Mouse (Mus musculus): ENCODE data around the gene Herc1. TPM values are rescaled to one million over a fixed set of nuclear protein-coding genes. Genes with fewer than 3 reads are reported as not detected.

Herc1 gene
- polyA plus RNA-seq, 1 experiment from 2014 or later, result 38.2 TPM

DNA sequence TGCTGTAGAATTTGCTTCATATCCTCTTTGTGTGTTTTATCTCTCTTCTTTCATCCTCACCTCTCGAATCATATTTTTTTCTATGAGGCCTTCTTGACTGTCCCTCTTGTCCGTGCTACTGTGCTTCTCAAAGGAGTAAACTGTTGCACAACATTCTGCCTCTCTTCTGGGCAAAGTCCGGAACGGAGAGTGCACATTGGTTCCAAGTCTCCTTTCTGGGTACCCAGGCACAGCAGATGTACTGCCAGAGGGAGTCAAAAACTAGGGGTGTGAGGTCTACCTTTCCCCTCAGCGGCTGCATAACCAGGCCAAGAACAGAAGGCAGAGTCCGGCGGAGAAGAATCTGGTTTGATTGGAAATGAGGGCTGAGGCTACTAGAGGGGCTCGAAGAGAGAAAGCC lies 89.8 kb downstream of the Herc1 start:
- H3K9ac ChIP-seq (ENCODE audit: low read length), result no peak overlapping the region
- 93% methylated on average over 8 of the region's 8 CpGs for WGBS
- H3K27ac ChIP-seq (ENCODE audit: low read depth, low read length), result no peak overlapping the region
- peaks cover 7% of the 10 kb centered on the region for H3K36me3 ChIP-seq (ENCODE audit: control insufficient read depth, insufficient read depth, low read length)
- no peaks in the 10 kb centered on the region for H3K9me3 ChIP-seq (ENCODE audit: control insufficient read depth, low read length)
- H3K4me2 ChIP-seq (ENCODE audit: low read depth), result no peak overlapping the region
- H3K4me3 ChIP-seq (ENCODE audit: low read depth, low read length), result no peak overlapping the region
- no peaks in the 10 kb centered on the region for H3K27me3 ChIP-seq (ENCODE audit: control insufficient read depth, insufficient read depth, low read length)
- ATAC-seq (ENCODE audit: insufficient read depth, low FRiP score, low TSS enrichment), result no peak
- DNase-seq (ENCODE audit: low spot score), result no peak
- no peaks in the 10 kb centered on the region for H3K4me1 ChIP-seq (ENCODE audit: control insufficient read depth, insufficient read depth, low read length)

DNA sequence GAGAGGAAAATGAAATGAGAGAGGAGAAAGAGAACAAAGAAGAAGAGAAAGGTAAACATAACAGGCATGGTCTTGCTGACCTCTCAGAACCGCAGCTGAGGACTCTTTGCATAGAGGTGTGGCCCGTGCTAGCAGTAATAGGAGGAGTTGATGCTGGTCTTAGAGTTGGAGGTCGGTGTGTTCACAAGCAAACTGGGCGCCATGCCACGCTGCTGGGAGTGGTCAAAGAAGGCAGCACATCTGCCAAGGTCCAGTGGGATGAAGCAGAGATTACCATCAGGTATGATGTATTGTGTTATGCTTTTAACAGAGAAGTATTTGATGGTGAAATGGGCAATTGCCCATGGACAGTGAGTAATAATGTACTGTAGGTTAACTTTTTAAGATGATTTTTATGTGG lies 98.0 kb downstream of the Herc1 start:
- Histone ChIP-seq H3K4me3 (ENCODE audit: low read depth, low read length) (no peak overlapping the region), H3K4me2 (ENCODE audit: low read depth) (no peak overlapping the region), H3K4me1 (ENCODE audit: control insufficient read depth, insufficient read depth, low read length) (no peaks in the 10 kb centered on the region), H3K27me3 (ENCODE audit: control insufficient read depth, insufficient read depth, low read length) (no peaks in the 10 kb centered on the region), H3K36me3 (ENCODE audit: control insufficient read depth, insufficient read depth, low read length) (peaks cover 8% of the 10 kb centered on the region), H3K9me3 (ENCODE audit: control insufficient read depth, low read length) (no peaks in the 10 kb centered on the region), H3K9ac (ENCODE audit: low read length) (no peak overlapping the region), H3K27ac (ENCODE audit: low read depth, low read length) (no peak overlapping the region)
- WGBS, result 90% methylated on average over 5 of the region's 5 CpGs
- DNase-seq (ENCODE audit: low spot score) (no peak), ATAC-seq (ENCODE audit: insufficient read depth, low FRiP score, low TSS enrichment) (no peak)

DNA sequence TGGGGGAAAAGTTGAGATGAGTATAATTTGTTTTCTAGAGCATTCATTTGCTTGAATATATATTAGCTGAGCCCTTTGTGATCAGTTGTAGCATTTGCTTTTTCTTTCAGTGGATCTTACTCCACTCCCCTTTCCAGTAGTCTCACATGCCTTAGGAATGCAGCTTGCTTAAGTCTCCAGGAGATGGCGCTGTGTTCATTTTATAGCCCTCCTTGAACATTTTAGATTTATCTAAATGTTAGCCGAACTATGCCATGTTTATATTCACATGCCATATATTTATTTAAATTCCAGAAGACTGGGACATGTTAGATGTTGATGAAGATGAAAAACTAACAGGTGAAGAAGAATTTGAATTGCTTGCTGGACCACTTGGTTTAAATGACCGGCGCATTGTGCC lies 114.8 kb downstream of the Herc1 start:
- Histone ChIP-seq H3K4me2 (ENCODE audit: low read depth) (no peak overlapping the region), H3K27ac (ENCODE audit: low read depth, low read length) (no peak overlapping the region), H3K9me3 (ENCODE audit: control insufficient read depth, low read length) (no peaks in the 10 kb centered on the region), H3K4me1 (ENCODE audit: control insufficient read depth, insufficient read depth, low read length) (no peaks in the 10 kb centered on the region), H3K36me3 (ENCODE audit: control insufficient read depth, insufficient read depth, low read length) (peaks cover 7% of the 10 kb centered on the region; the same call in 1 of the 2 replicates), H3K4me3 (ENCODE audit: low read depth, low read length) (no peak overlapping the region), H3K27me3 (ENCODE audit: control insufficient read depth, insufficient read depth, low read length) (no peaks in the 10 kb centered on the region), H3K9ac (ENCODE audit: low read length) (no peak overlapping the region)
- ATAC-seq (ENCODE audit: insufficient read depth, low FRiP score, low TSS enrichment), result no peak
- 62% methylated on average over 4 of the region's 4 CpGs for WGBS
- DNase-seq (ENCODE audit: low spot score), result no peak

DNA sequence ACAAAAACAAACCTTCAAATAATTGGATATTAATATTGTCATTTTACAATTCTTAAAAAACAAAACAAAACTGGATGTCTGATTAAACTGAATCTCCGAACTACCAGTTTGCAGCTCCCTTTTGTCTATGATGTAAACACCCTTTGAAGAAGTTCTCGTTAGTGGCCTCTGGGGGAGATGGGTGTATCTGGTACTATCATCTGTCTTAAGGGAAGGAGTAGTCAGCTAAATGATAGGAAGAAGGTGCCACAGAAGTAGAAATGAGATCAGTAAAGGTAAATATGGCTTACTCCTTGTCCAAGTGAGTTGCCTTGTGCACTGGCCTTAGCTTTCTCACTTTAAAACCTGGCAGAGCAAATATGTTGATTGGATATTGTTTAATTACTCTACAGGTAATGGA lies 127.5 kb downstream of the Herc1 start:
- peaks cover 7% of the 10 kb centered on the region for H3K36me3 ChIP-seq (ENCODE audit: control insufficient read depth, insufficient read depth, low read length)
- WGBS, result 88% methylated on average over 2 of the region's 2 CpGs

DNA sequence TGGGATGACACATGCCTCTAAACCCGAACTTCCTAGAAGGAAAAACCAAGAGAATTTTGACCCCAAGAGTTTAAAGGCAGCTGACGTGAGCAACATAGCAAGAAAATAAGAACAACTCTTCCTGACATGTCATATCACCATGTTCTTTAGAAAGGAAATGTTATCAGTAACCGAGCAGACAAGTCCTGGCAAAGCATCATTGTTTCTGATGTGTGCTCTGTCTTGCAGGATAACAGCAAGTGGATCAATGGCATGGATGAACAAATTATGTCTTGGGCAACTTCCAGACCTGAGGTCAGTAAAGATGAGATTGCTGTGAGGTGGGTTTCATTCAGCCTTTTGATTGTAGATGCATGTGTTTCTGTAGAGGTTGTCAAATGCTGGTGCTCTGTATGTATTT lies 133.2 kb downstream of the Herc1 start:
- Histone ChIP-seq H3K4me1 (ENCODE audit: control insufficient read depth, insufficient read depth, low read length) (no peaks in the 10 kb centered on the region), H3K36me3 (ENCODE audit: control insufficient read depth, insufficient read depth, low read length) (peaks cover 17% of the 10 kb centered on the region), H3K27ac (ENCODE audit: low read depth, low read length) (no peak overlapping the region), H3K4me3 (ENCODE audit: low read depth, low read length) (no peak overlapping the region), H3K27me3 (ENCODE audit: control insufficient read depth, insufficient read depth, low read length) (no peaks in the 10 kb centered on the region), H3K4me2 (ENCODE audit: low read depth) (no peak overlapping the region), H3K9me3 (ENCODE audit: control insufficient read depth, low read length) (no peaks in the 10 kb centered on the region), H3K9ac (ENCODE audit: low read length) (no peak overlapping the region)
- DNase-seq (ENCODE audit: low spot score) (no peak), ATAC-seq (ENCODE audit: insufficient read depth, low FRiP score, low TSS enrichment) (no peak)
- 94% methylated on average over 3 of the region's 3 CpGs for WGBS

More for the DNA sequence above, 127.5 kb downstream of the Herc1 start:
- no peak overlapping the region for H3K9ac ChIP-seq (ENCODE audit: low read length)
- H3K27ac ChIP-seq (ENCODE audit: low read depth, low read length), result no peak overlapping the region
- no peak overlapping the region for H3K4me3 ChIP-seq (ENCODE audit: low read depth, low read length)
- H3K9me3 ChIP-seq (ENCODE audit: control insufficient read depth, low read length), result no peaks in the 10 kb centered on the region
- no peak for ATAC-seq (ENCODE audit: insufficient read depth, low FRiP score, low TSS enrichment)
- no peak overlapping the region for H3K4me2 ChIP-seq (ENCODE audit: low read depth)
- no peaks in the 10 kb centered on the region for H3K27me3 ChIP-seq (ENCODE audit: control insufficient read depth, insufficient read depth, low read length)
- no peak for DNase-seq (ENCODE audit: low spot score)
- no peaks in the 10 kb centered on the region for H3K4me1 ChIP-seq (ENCODE audit: control insufficient read depth, insufficient read depth, low read length)

DNA sequence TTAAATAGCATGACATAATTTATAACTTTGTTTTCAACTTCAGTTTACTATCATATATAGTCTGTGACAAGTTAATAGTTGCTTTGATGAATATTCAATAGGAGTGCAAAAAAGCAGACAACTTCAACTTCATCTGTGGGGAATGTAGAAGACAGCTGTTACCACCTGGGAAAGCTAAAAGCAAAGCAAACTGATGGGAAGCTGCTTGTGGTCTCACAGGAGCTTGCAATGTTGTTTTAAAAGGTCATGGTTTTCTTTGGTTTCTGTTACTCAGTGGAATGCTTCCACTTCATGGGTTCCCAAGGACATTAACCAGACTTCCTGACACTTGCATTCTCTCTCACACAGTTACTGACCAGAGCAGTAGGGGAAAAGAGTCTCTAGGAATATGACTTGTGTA lies 138.5 kb downstream of the Herc1 start:
- Histone ChIP-seq H3K9ac (ENCODE audit: low read length) (no peak overlapping the region), H3K9me3 (ENCODE audit: control insufficient read depth, low read length) (no peaks in the 10 kb centered on the region), H3K4me2 (ENCODE audit: low read depth) (no peak overlapping the region), H3K36me3 (ENCODE audit: control insufficient read depth, insufficient read depth, low read length) (peaks cover 18% of the 10 kb centered on the region), H3K27me3 (ENCODE audit: control insufficient read depth, insufficient read depth, low read length) (no peaks in the 10 kb centered on the region), H3K4me3 (ENCODE audit: low read depth, low read length) (no peak overlapping the region), H3K27ac (ENCODE audit: low read depth, low read length) (no peak overlapping the region), H3K4me1 (ENCODE audit: control insufficient read depth, insufficient read depth, low read length) (no peaks in the 10 kb centered on the region)
- ATAC-seq (ENCODE audit: insufficient read depth, low FRiP score, low TSS enrichment), result no peak
- DNase-seq (ENCODE audit: low spot score), result no peak

DNA sequence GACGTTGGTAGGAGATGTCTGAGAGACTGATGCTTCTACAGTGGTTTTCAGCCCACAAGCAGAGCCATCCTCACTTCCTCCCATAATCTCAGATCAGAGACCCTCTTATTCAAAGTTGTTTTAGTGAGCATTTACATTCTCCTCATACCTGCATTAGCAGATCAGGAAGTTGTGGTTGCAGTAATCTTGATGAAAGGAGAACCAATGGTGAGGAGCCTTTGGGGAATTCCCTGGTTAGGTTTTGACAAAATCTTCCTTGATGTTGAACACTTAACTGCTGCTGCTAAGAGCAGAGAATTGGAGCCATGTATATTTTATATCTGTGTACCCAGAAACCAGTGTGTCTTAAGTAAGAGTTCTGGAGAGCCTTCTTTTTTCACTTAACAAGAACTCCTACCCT lies 142.1 kb downstream of the Herc1 start:
- DNase-seq (ENCODE audit: low spot score) (no peak), ATAC-seq (ENCODE audit: insufficient read depth, low FRiP score, low TSS enrichment) (no peak)
- peaks cover 12% of the 10 kb centered on the region for H3K36me3 ChIP-seq (ENCODE audit: control insufficient read depth, insufficient read depth, low read length)
- 90% methylated on average over 1 of the region's 1 CpGs for WGBS
- H3K9ac ChIP-seq (ENCODE audit: low read length), result no peak overlapping the region
- no peaks in the 10 kb centered on the region for H3K27me3 ChIP-seq (ENCODE audit: control insufficient read depth, insufficient read depth, low read length)
- no peak overlapping the region for H3K27ac ChIP-seq (ENCODE audit: low read depth, low read length)
- H3K4me3 ChIP-seq (ENCODE audit: low read depth, low read length), result no peak overlapping the region
- H3K9me3 ChIP-seq (ENCODE audit: control insufficient read depth, low read length), result no peaks in the 10 kb centered on the region
- no peak overlapping the region for H3K4me2 ChIP-seq (ENCODE audit: low read depth)
- no peaks in the 10 kb centered on the region for H3K4me1 ChIP-seq (ENCODE audit: control insufficient read depth, insufficient read depth, low read length)

DNA sequence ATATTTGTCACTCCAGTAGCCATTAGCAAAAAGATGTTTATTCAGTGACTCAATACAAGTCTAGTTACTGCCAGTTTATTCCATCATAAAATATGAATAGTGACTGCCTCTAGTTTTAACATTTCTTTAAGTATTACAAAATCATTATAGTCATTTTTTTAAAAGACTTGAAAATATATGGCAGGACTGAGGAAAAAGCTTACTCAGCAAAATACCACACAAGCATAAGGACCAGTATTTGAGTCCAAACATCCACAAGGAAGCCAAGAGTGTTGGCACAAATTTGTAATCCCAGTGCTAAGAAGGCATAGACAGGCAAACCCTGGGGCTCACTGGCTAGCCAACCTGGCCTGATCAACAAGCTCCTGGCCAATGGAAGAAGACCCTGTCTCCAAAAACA lies 143.7 kb downstream of the Herc1 start:
- no peak overlapping the region for H3K4me3 ChIP-seq (ENCODE audit: low read depth, low read length)
- no peak overlapping the region for H3K4me2 ChIP-seq (ENCODE audit: low read depth)
- H3K27ac ChIP-seq (ENCODE audit: low read depth, low read length), result no peak overlapping the region
- DNase-seq (ENCODE audit: low spot score) (no peak), ATAC-seq (ENCODE audit: insufficient read depth, low FRiP score, low TSS enrichment) (no peak)
- no peak overlapping the region for H3K9ac ChIP-seq (ENCODE audit: low read length)
- H3K27me3 ChIP-seq (ENCODE audit: control insufficient read depth, insufficient read depth, low read length), result no peaks in the 10 kb centered on the region
- no peaks in the 10 kb centered on the region for H3K9me3 ChIP-seq (ENCODE audit: control insufficient read depth, low read length)
- peaks cover 12% of the 10 kb centered on the region for H3K36me3 ChIP-seq (ENCODE audit: control insufficient read depth, insufficient read depth, low read length)
- no peaks in the 10 kb centered on the region for H3K4me1 ChIP-seq (ENCODE audit: control insufficient read depth, insufficient read depth, low read length)

DNA sequence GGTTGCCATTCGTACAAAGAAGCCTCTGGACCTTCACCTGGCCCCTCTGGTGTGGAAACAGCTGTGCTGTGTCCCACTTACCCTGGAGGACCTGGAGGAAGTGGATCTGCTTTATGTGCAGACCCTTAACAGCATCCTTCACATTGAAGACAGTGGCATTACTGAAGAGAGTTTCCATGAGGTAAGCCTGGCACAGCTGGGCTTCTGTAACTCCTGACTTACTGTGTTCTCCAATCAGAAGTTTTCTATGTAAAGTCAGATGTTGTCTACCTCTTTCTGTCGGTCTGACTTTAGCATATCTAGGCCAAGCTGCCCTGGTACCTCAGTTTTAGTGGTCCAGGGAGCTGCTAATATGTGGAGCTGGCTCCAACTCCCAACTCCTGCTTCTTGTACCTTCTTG lies 151.0 kb downstream of the Herc1 start:
- Histone ChIP-seq H3K4me1 (ENCODE audit: control insufficient read depth, insufficient read depth, low read length) (peaks cover 7% of the 10 kb centered on the region; the same call in 1 of the 2 replicates), H3K27me3 (ENCODE audit: control insufficient read depth, insufficient read depth, low read length) (no peaks in the 10 kb centered on the region), H3K9me3 (ENCODE audit: control insufficient read depth, low read length) (no peaks in the 10 kb centered on the region), H3K4me2 (ENCODE audit: low read depth) (no peak overlapping the region), H3K27ac (ENCODE audit: low read depth, low read length) (no peak overlapping the region), H3K9ac (ENCODE audit: low read length) (no peak overlapping the region), H3K36me3 (ENCODE audit: control insufficient read depth, insufficient read depth, low read length) (peaks cover 6% of the 10 kb centered on the region), H3K4me3 (ENCODE audit: low read depth, low read length) (no peak overlapping the region)
- 90% methylated on average over 2 of the region's 2 CpGs for WGBS
- DNase-seq (ENCODE audit: low spot score) (no peak), ATAC-seq (ENCODE audit: insufficient read depth, low FRiP score, low TSS enrichment) (no peak)

All from neural tube, embryonic 11.5 days (tissue).